Mouse (Mus musculus) left cerebral cortex, adult 8-10 months (tissue): ENCODE measurements around the gene Atp13a4. TPM values are rescaled to one million over a fixed set of nuclear protein-coding genes. Genes with fewer than 3 reads are reported as not detected.

Source experiments
- DNase-seq, 2 experiments: peaks; one replicate each; pipeline ENCODE4 v3.0.0; 2022; ENCODE audit warnings: low spot score in 2 of 2
- total RNA-seq, 4 experiments: library from RNA; stranded (reverse); gene quantifications; 2 replicates each; pipeline ENCODE4 v1.2.4; 2022

Atp13a4 gene
- total RNA-seq, 4 experiments from 2014 or later = 9.8 to 13.3 (median 12.3) TPM

DNA sequence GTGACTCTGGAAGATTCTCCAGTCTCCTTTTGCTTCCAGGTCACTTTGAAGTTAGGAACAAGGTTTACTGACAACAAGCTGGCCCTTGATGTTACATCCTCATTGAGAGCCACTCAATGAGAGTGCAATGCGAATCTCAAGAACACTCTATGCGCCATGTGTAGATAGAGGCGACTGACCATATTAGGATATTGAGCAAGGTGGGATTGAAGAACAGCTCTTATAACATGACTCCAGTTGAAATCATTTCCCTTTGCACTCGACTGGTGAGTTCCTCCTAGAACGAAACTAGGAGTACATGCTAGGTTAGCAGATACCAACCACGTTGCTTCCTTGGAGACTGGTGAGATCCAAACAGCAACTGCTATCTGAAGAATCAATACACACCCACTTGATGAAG, 64.3 kb downstream of the Atp13a4 start:
- no peak for DNase-seq

DNA sequence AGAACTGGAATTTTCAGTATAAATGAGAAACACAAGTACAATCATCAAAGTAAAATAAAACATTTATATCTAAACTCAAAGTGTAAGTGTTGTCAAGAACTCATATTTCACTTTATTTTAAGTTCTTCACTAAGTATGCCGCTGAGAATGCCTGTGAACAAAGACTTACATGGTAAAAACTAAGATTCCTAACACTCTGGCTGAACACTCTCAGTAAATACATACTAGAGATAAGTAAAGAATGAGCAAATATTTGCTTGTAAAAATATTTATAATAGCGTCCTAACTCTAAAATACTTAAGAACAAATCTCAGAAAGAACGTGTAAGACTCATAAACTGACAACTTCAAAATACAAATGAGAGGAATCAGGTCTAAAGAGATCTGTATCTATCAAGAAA, 80.9 kb downstream of the Atp13a4 start:
- no peak for DNase-seq

DNA sequence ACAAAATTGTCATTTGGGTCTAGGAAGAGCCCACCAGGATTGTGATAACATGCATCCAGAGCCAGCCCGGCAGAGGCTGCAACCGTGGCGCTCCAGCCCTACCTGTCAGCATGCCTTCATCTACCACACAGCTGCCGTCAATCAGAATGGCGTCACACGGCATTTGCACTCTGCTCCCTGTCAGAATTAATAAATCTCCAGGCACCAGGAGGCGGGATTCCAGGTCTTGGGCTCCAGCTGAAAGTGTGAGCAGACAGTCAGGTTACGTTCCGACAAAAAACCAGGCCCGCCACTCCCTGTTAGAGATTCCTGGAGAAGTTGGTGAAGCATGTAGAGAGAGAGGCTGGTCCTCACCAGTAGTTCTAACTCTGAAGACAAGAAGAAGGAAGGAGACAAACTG, 85.3 kb downstream of the Atp13a4 start:
- DNase-seq = no peak

DNA sequence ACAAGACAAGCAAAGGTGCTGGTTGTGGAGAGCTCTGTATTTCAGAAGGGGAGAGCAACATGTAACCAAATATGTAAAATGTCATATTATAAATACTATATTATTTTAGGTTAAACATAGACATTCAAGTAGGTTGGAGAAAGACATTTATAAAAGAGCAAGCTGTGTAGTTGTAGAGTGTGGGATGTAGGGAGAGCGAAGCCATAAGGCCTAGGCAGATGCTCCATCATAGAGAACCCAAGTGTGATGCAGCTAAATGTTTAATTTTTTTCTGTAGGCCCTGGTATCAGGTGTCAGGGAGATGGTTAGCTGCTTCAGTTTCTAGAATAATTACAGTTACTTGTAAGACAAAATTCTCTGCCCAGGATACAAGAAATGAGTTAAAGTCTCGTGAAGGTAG, 87.8 kb downstream of the Atp13a4 start:
- DNase-seq = peak in 1 of 2 experiments; percentile 9

DNA sequence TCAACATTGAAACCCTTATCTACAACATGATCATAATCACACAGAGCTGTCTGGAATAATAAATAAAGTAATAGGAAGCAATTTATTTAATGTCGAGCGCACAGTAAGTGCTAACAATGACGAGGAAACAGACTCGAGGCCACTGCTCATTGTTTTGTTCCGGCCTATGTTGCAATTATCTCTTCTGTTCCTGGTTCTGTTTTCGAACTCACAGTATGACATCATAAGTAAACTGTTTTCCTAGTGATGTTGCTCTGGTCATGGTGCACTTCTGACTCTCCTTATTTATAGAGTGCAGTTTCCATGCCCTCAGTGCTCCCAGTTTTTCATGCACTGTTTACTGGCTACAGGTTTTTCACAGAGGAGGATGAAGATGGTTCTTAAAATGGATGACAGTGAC, 91.4 kb downstream of the Atp13a4 start:
- no peak for DNase-seq

DNA sequence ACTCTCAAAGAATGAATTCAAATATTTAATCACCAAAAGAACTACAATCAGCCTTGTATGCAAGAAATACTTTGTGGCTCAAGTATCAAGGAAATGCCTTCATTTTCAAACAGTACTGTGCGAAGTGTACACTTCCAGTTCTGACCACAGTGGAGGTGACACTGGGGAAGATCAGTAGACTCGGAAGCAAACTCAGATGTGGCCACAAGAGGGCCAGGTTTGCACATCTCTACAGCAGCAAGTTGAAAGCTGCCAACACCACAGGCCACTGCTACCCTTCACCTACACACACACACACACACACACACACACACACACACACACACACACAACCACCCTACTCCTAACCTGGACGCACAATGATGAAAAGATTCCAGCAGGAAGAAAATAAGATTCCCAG, 93.0 kb downstream of the Atp13a4 start:
- peak; percentile 27 to 39 for DNase-seq

DNA sequence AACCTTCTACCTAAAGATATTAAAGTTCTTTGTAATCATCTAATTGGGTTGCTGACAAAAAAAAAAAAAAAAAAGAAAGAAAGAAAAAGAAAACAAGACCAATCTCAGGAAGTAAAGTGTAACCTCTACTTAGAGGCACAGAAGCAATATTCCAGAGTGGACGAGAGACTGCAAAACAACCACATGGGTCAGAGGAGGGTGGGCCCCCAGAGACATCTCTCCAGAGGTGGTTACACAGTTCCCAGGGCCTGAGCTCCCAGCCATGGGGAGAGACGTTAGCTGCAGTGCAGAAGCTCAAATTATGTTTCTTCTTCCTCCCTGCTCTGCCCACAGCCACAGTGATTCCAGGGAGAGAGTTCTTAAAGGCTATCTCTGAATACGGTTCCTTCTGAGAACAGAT, 102.5 kb downstream of the Atp13a4 start:
- DNase-seq = no peak

DNA sequence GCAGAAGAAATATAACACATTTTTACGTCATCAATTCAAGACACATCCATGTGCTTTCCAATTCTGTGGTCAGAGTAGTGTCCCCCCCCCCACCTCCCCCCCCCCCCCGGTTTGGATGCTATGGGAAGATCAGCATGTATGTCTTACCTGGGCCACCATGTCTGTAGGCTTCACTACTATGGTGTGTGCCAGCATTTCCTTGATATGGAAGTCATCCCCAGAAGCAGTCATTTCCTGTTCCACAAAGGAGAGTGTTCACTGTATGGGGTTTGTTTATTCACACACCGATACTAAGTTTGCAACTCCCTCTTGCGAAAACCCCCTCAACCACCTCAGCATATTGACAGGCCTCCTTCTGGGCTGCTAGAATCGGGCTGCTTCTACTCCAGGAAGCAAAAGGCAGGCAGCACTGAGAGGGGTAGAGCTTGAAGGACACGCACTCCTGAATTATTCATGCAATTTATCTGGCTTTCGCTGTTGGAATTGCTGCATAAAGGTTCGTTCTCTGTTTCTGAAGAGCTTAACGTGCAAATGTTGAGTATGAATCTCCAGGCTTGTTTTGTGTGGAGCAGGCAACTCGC, 103.2 kb downstream of the Atp13a4 start:
- no peak for DNase-seq

DNA sequence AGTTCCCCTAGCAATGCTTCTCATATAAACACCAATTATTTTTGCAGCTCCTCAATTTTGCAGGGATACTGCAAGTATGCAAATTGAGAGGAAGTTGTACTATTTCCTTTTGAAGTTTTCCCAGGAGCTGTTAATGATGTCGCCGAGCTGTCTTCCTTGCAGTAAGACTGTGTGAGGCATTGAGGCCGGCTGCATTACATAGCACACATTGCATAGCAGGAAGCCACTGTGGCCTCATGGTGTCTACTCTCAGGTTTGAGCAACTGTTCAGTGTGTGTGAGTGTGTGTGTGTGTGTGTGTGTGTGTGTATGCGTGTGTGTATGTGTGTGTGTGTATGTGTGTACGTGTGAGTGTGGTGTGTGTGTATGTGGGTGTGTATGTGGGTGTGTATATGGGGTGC, 106.6 kb downstream of the Atp13a4 start:
- DNase-seq = no peak

DNA sequence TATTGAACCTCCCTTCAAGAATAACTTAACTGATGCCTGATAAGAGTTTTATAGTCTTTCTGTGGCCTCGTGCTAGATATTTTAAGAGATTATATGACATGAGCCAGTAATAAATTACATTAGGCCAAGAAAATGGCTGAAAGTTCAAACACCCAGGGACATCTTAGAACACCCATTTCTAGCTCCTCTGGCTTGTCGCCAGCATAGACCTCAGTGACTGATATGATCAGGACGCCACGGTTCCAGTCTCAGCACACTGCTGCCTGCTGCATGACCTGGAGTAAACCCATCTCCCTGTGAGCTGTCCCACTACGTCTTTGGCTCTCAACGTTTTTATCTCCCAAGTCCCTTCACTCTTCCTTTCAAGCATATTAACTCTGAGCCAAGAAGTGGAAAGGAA, 108.9 kb downstream of the Atp13a4 start:
- no peak for DNase-seq

DNA sequence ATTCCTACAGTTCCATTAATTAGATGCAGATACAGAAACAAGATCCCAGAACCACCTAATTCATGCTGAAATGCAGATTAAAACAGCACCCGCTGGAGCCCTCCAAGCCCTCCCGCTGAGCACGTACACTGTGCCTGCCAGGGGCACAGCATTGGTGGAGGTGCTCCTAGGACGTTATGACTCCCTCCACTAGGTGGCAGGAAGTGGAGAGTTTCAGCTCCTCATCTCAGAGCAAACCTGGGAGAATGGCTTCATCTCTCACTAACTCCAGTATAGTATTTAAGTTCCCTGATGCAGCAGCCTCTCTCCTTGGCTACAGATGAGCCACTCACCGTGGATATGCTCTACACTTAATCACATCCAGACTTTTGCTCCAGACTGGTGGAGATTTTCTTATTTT, 110.0 kb downstream of the Atp13a4 start:
- no peak for DNase-seq

DNA sequence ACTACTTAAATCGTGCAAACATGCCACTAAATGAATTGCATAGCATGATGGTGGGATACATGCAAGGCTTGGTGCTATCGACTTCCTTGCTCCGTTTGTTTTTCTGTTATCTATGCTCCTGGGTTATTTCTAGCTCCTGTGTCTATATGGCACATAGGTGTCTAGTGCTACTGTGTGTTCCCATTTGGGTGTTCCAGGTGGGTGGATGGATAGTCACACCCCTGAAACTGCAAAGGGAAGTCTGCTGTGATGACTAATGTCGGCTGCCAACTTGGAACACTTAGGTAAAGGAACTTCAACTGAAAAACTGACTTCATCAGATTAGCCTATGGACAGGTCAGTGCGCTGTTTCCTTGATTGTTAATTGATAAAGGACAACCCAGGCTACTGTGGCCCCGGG, 129.8 kb downstream of the Atp13a4 start:
- DNase-seq = peak in 1 of 2 experiments; percentile 47

DNA sequence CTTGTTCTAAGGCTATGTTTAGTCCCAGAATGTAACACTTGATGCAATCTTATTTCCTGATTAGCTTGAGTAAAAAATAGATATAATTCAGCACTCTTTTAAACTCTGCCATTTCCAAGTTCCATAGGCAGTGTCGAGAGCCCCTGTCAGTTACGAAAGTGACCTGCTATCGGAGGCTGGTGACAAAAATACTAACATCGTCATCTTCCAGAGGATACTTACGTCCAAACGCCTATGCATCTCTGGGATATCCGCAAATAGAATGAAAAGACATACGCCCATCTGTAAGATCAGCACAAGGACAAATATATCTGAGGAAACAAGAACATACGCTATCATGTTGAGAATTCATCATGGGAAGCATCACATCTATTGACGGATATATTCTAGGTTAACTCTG, 137.3 kb downstream of the Atp13a4 start:
- DNase-seq = no peak

DNA sequence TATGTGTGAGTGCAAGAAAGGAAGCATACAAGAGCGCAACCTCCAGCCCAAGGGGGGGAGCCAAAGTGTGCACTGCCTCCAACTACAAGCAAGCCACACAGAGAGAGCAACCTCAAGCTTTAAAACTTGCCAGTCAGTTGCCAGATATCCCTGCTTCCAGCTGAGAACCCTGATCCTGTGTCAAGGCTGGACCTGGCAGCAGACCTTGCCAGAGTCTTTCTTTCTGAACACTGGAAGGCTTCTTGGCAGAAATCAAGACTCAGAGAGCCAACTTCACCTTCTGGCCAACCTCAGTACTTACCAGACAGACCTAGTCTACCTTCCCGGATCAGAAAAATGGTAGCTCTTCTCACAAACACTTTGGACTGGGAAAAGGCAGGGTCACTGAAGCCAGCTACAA, 145.6 kb downstream of the Atp13a4 start:
- DNase-seq = no peak

DNA sequence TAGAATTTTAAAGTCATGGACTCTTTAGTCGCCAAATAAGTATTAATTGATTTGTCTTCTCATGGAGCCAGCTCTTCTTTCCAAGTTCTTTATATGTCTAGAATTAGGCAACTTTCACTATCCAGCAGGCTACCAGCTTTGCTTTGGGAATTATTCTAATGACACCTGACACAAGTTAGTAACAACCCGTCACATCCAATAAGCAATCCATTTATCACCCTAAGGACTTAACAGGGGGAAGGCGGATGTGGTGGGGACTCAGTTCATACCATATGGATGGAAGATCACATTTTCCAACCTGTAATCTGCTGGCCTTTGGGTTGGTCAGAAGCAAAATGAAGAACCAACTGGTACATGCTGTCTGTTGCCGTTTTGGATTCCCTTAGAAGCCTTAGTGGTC, 159.9 kb downstream of the Atp13a4 start:
- no peak for DNase-seq

DNA sequence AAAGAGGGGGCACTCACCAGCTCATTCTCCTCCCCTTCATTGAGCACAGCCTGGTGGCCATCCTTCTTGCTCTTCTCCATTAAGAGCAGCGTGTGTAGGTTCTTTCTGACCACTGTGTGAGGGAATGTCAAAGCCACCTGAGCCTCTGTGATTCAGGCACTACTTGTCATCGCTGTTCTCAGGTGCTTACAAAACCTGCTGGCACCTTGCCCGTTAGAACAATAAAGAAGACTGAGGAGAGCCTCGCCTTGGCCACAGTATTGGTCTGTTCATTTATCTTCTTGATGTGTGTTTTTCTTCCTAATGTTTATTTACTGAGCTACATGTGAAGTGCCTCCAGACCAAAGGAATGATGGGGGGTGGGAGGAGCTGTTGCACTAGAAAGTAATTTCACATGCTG, 166.2 kb downstream of the Atp13a4 start, which contains the start of gene Atp13a5:
TSS of gene Atp13a5 (minus strand) at position 275 of the 400 bp plus-strand sequence.
- DNase-seq = no peak

DNA sequence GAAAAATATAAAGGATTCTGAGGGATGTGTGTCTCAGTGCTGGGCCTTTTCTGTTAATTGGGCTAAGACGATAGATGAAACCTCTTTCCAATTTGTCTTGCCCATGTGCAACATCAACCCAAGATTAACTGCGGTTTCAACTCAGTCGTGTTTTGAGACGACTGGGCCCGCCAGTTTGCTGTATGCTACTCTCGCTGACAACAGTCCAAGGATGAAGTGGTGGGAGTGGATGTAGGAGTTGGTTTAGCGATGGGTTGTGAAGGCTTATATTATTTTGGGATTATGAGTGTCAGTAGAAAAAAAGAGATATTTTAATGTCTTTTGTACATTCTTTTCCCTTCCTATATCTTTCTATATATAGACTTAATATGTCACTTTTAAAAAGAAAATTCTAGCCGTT, 170.0 kb downstream of the Atp13a4 start:
- peak in 1 of 2 experiments; percentile 19 for DNase-seq

Other genes starting within 250 kb of the Atp13a4 start
- gene Atp13a5, start 166.1 kb downstream of the Atp13a4 start, total RNA-seq = 10 to 100 TPM in 3 of 4 experiments, 1 to 10 TPM in 1; 9.9 to 13.5 (median 11.5) TPM
- 100 to 1,000 TPM; 106 to 123 (median 115) TPM for gene Opa1, start 34.5 kb upstream of the Atp13a4 start, total RNA-seq